Comparison of ENCODE assay signal across 7 mouse cellular contexts in the genomic region with DNA sequence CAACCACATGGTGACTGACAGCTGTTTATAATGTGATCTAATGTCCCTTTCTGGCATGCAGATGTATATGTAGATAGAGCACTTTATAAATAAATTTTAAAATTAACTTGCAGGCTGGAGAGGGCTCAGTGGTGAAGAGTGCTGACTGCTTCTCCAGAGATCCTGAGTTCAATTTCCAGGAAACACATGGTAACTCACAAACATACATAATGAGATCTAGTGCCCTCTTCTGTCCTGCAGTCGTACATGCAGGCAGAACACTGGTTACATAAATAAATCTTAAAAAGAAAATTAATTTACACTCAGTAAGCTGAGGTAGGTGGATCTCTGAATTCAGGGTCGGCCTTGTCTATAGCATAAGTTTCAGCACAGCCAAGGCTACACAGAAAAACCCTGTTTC. TPM values are rescaled to one million over a fixed set of nuclear protein-coding genes. Genes with fewer than 3 reads are reported as not detected.
DNase-seq lines count a peak whose midpoint lies in the region; ATAC-seq and TF ChIP-seq lines count a peak whose summit lies in the region.

No protein-coding gene starts in this region.

- ATAC-seq in CD4-positive, CD25-positive, alpha-beta regulatory T cell, adult 4 months = peak; percentile 74
- no peak for ATAC-seq in frontal cortex, adult (ENCODE audit: low TSS enrichment)

- no peak overlapping the region for H3K27ac ChIP-seq in kidney, adult 2 months (ENCODE audit: insufficient read depth, low read depth, low read length)

- 30% methylated on average over 2 of the region's 2 CpGs for WGBS in kidney, adult 2 months

- H3K27me3 ChIP-seq in kidney, adult 2 months (replicated peaks; ENCODE audit: control insufficient read depth, insufficient read depth, low read length) = no peaks in the 10 kb centered on the region

- 0 out of 2 replicates have a peak, but pooled peaks have one; percentile 1 for TF ChIP-seq CTCF in kidney, adult 2 months (conservative IDR thresholded peaks at IDR 0.05; ENCODE audit: insufficient read depth, insufficient read length, low read depth, low read length)

- H3K4me3 ChIP-seq in kidney, adult 2 months (ENCODE audit: insufficient read depth, low read depth, low read length) = no peak overlapping the region

- TF ChIP-seq POLR2A in kidney, adult 2 months (IDR thresholded peaks at IDR 0.05; ENCODE audit: low read depth, low read length) = no peak

- DNase-seq in kidney, adult 2 months = peak; percentile 27
- no peak for DNase-seq in kidney, postnatal 25 days
- peak; percentile 41 for DNase-seq in c-Kit-negative CD71-positive TER-119-positive erythroid progenitor cells, embryonic 14.5 days (ENCODE audit: low read depth, low spot score)
- peak; percentile 55 for DNase-seq in lung, postnatal 36 days
- no peak for DNase-seq in left cerebral cortex, adult 11 months (ENCODE audit: low spot score)

- no peaks in the 10 kb centered on the region; the same call in 1 of the 2 replicates for H3K4me1 ChIP-seq in kidney, adult 2 months (ENCODE audit: control insufficient read depth, insufficient read depth, low read length)

- H3K36me3 ChIP-seq in kidney, adult 2 months (ENCODE audit: control insufficient read depth, insufficient read depth, low read length) = no peaks in the 10 kb centered on the region

RNA-seq across cellular contexts. Expression of gene Tbl3, which starts 1.2 kb away (rescaled TPM):
- 48.6 and 49.4 TPM in 2 replicates for polyA plus RNA-seq in kidney, adult 2 months (2012; rRNA removed)
- 10 to 100 TPM; 38.1 to 71.3 TPM for polyA plus RNA-seq in CD4-positive, CD25-positive, alpha-beta regulatory T cell, adult 4 months (2017; shearing (Covaris generic))

RNA-seq across cellular contexts. Expression of gene Rnf151, which starts 9.2 kb away (rescaled TPM):
- 0.16 and 0.91 TPM in 2 replicates for polyA plus RNA-seq in kidney, adult 2 months (2012; rRNA removed)
- not detected for polyA plus RNA-seq in CD4-positive, CD25-positive, alpha-beta regulatory T cell, adult 4 months (2017; shearing (Covaris generic))

RNA-seq across cellular contexts. Expression of gene Rps2, which starts 9.3 kb away (rescaled TPM):
- 2,444 and 2,611 TPM in 2 replicates for polyA plus RNA-seq in kidney, adult 2 months (2012; rRNA removed)
- polyA plus RNA-seq in CD4-positive, CD25-positive, alpha-beta regulatory T cell, adult 4 months (2017; shearing (Covaris generic)) = 100 to 1,000 TPM; 608 to 780 TPM

RNA-seq across cellular contexts. Expression of gene Noxo1, which starts 12.6 kb away (rescaled TPM):
- polyA plus RNA-seq in kidney, adult 2 months (2012; rRNA removed) = 5.6 and 7.1 TPM in 2 replicates
- 1 to 10 TPM; 1.2 to 1.4 TPM for polyA plus RNA-seq in CD4-positive, CD25-positive, alpha-beta regulatory T cell, adult 4 months (2017; shearing (Covaris generic))

RNA-seq across cellular contexts. Expression of gene Gfer, which starts 12.7 kb away (rescaled TPM):
- 29.8 and 34.7 TPM in 2 replicates for polyA plus RNA-seq in kidney, adult 2 months (2012; rRNA removed)
- 10 to 100 TPM; 13.5 to 21.7 TPM for polyA plus RNA-seq in CD4-positive, CD25-positive, alpha-beta regulatory T cell, adult 4 months (2017; shearing (Covaris generic))

Comparison
In these comparisons a context has a peak if more than half of its experiments do, and no peak if none do; other contexts are left out.
1. DNase-seq: peak in kidney, adult 2 months (single experiment), c-Kit-negative CD71-positive TER-119-positive erythroid progenitor cells, embryonic 14.5 days (single experiment) and lung, postnatal 36 days (single experiment); none in kidney, postnatal 25 days (0 of 2) and left cerebral cortex, adult 11 months (single experiment).